Mouse (Mus musculus): Measurements from ENCODE around the gene Camsap2. TPM values are rescaled to one million over a fixed set of nuclear protein-coding genes. Genes with fewer than 3 reads are reported as not detected.

The Camsap2 gene
- polyA plus RNA-seq (2012; rRNA removed; ENCODE audit: low replicate concordance) = 6.6 and 18.3 TPM in 2 replicates

GRCm38 (mm10) chr1:136345454-136346372 lies at the start of gene Camsap2:
Gene Camsap2, minus strand, starts transcription at chr1:136346104.

GRCm38 (mm10) chr1:136260635-136261238 lies 85.2 kb downstream of the Camsap2 start, which contains the start of gene Gpr25:
Gene Gpr25, minus strand, starts transcription at chr1:136260873.

GRCm38 (mm10) chr1:136233892-136234594 lies 111.9 kb downstream of the Camsap2 start, which contains the start of gene Inava:
Gene Inava, minus strand, starts transcription at chr1:136234264.

Other genes with a start within 250 kb of the Camsap2 start
- 31.1 and 60.4 TPM in 2 replicates for gene Kif21b, start 214.7 kb downstream of the Camsap2 start, polyA plus RNA-seq (2012; rRNA removed; ENCODE audit: low replicate concordance)
- gene Mroh3, start 133.3 kb downstream of the Camsap2 start, polyA plus RNA-seq (2012; rRNA removed; ENCODE audit: low replicate concordance) = not detected in 2 replicates
- 3.4 and 4.7 TPM in 2 replicates for gene Inava, start 111.8 kb downstream of the Camsap2 start, polyA plus RNA-seq (2012; rRNA removed; ENCODE audit: low replicate concordance)
- gene Gpr25, start 85.2 kb downstream of the Camsap2 start, polyA plus RNA-seq (2012; rRNA removed; ENCODE audit: low replicate concordance) = 0.26 and 1.9 TPM in 2 replicates
- 2.2 and 4.7 TPM in 2 replicates for gene Ddx59, start 69.2 kb upstream of the Camsap2 start, polyA plus RNA-seq (2012; rRNA removed; ENCODE audit: low replicate concordance)
- 0.12 and 0.27 TPM in 2 replicates for gene Kif14, start 120.2 kb upstream of the Camsap2 start, polyA plus RNA-seq (2012; rRNA removed; ENCODE audit: low replicate concordance)

Measured in mammary gland, adult 2 months (tissue).